Mouse (Mus musculus) gastrocnemius, postnatal 4 days (tissue): Measurements from ENCODE around the gene Mettl17. TPM values are rescaled to one million over a fixed set of nuclear protein-coding genes. Genes with fewer than 3 reads are reported as not detected.
"Not testable (repeated sequence)": the region's sequence is repeated elsewhere in the genome, so short reads cannot be mapped to it uniquely, and the experiment has no call there.

ENCODE experiments used
- DNase-seq, 2 experiments: peaks; one replicate each; pipeline ENCODE4 v3.0.0; 2021 to 2022; ENCODE audit warnings: low spot score in 2 of 2, mixed read lengths in 2 of 2
- microRNA-seq: library from miRNA; unstranded; fragments of <30 nt; microRNA quantifications from one replicate; pipeline ENCODE4 v1.2.0, GENCODE M21; 2021
- total RNA-seq, 2 experiments: library from RNA; stranded (reverse); gene quantifications; 2 replicates each; pipeline ENCODE4 v1.2.3; 2021

Mettl17 gene
- total RNA-seq, 2 experiments from 2014 or later = 11.4 to 14.3 TPM

- DNase-seq = not testable (repeated sequence)
Observed at GRCm38 (mm10) chr14:51926930-51927329, 42.3 kb downstream of the Mettl17 start.

GRCm38 (mm10) chr14:51929309-51929943 lies 44.8 kb downstream of the Mettl17 start:
- peak in 1 of 2 experiments; percentile 65 for DNase-seq

GRCm38 (mm10) chr14:51929968-51930367 lies 45.3 kb downstream of the Mettl17 start:
- no peak for DNase-seq

GRCm38 (mm10) chr14:51930824-51931223 lies 46.2 kb downstream of the Mettl17 start:
- peak in 1 of 2 experiments; percentile 61 for DNase-seq

- no peak for DNase-seq
Observed at GRCm38 (mm10) chr14:51932092-51933020, 47.7 kb downstream of the Mettl17 start.

GRCm38 (mm10) chr14:51939005-51939404 lies 54.4 kb downstream of the Mettl17 start:
- no peak for DNase-seq

- no peak for DNase-seq
Observed at GRCm38 (mm10) chr14:51940944-51941560, 56.4 kb downstream of the Mettl17 start.

GRCm38 (mm10) chr14:51941577-51941976 lies 56.9 kb downstream of the Mettl17 start:
- DNase-seq = no peak

- no peak for DNase-seq
Observed at GRCm38 (mm10) chr14:51942236-51942635, 57.6 kb downstream of the Mettl17 start.

Small RNAs within 50 kb of the gene (microRNA-seq; reads per million reads assigned to microRNA genes)
- gene Gm27375 = not detected

Other genes starting within 250 kb of the Mettl17 start
- gene Gm4181, start 249.2 kb upstream of the Mettl17 start, total RNA-seq = not detected
- gene Gm17079, start 189.4 kb upstream of the Mettl17 start, total RNA-seq = not detected
- not detected for gene Gm5800, start 167.7 kb upstream of the Mettl17 start, total RNA-seq
- gene Ang4, start 111.3 kb upstream of the Mettl17 start, total RNA-seq = not detected
- not detected for gene AY358078, start 84.8 kb upstream of the Mettl17 start, total RNA-seq
- gene Ear6, start 31.1 kb upstream of the Mettl17 start, total RNA-seq = not detected
- under 1 TPM; 0.47 to 0.96 TPM for gene Slc39a2, start 8.0 kb downstream of the Mettl17 start, total RNA-seq
- gene Ndrg2, start 29.3 kb downstream of the Mettl17 start, total RNA-seq = 100 to 1,000 TPM; 315 to 500 TPM
- gene Tppp2, start 33.6 kb downstream of the Mettl17 start, total RNA-seq = not detected
- not detected for gene Rnase13, start 37.9 kb downstream of the Mettl17 start, total RNA-seq
- 10 to 100 TPM; 90.4 to 92.7 TPM for gene Arhgef40, start 99.9 kb downstream of the Mettl17 start, total RNA-seq
- 1 to 10 TPM; 1.1 to 2.8 TPM for gene Tmem253, start 130.8 kb downstream of the Mettl17 start, total RNA-seq
- gene Zfp219, start 135.9 kb downstream of the Mettl17 start, total RNA-seq = 10 to 100 TPM; 28.3 to 29.7 TPM
- not detected for gene Olfr221, start 157.6 kb downstream of the Mettl17 start, total RNA-seq
- gene Hnrnpc, start 219.2 kb downstream of the Mettl17 start, total RNA-seq = 100 to 1,000 TPM; 140 to 156 TPM
- under 1 TPM; 0.23 to 0.49 TPM for gene Rpgrip1, start 225.9 kb downstream of the Mettl17 start, total RNA-seq